ENCODE assay signal across 8 mouse cellular contexts in the genomic region with DNA sequence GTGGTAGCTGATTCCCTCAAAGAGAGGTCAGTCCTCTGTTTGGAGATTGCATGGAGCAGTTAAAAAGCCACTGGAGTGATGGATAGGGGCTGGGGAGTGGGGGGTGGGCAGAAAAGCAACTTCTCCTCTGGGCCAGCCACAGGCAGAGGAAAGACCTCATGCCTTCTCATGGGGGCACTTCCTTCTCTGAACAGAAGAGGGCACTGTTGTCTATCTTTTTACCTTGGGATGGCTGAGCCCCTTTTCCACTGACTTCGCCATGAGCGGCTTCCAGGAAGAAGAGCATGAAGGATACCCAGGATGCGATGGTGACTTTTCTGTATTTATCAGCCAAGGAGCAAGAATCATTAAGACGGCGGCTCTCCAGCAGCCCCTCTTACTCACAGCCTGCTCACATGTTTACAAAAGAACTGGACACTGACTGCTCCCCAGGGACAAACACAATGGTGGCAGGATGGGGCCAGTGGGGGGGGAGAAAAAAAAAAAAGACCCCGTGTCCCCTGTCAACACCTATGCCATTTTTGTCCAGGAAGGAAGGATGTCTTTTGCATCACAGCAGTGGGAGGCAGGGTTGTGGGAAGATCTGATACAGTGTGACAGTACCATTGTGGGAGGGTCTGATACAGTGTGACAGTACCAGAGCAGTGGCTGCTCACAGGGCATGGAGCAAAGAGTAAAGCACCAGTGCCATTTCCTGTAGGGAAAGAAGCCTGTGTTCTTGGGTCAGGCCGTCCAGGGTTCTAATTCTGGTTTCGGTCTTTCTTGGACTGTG. TPM values are rescaled to one million over a fixed set of nuclear protein-coding genes. Genes with fewer than 3 reads are reported as not detected.
DNase-seq lines count a peak whose midpoint lies in the region; ATAC-seq and TF ChIP-seq lines count a peak whose summit lies in the region.

No protein-coding gene starts in this region.

- H3K4me2 ChIP-seq in hindbrain, embryonic 15.5 days: peak overlapping the region; percentile 54

- DNase-seq in ZHBTc4 (ENCODE audit: low read depth, low spot score): peak; percentile 82
- peak; percentile 90 to 91 for DNase-seq in cerebellum, postnatal 10 days
- DNase-seq in frontal cortex, postnatal 25 days (ENCODE audit: low spot score in 2 of 2): peak; percentile 27 to 75
- DNase-seq in left cerebral cortex, adult 2 months (ENCODE audit: extremely low spot score in 1 of 2, low spot score in 2 of 2): peak; percentile 74 to 78
- DNase-seq in retina, postnatal 7 days (ENCODE audit: low read depth, low spot score): peak; percentile 76
- DNase-seq in urinary bladder, postnatal 4 days (ENCODE audit: low spot score in 2 of 2): peak; percentile 47 to 74

- H3K4me3 ChIP-seq in hindbrain, embryonic 15.5 days: peak overlapping the region; percentile 26
- peak overlapping the region; percentile 34 for H3K4me3 ChIP-seq in left cerebral cortex, adult 2 months
- H3K4me3 ChIP-seq in macrophage (ENCODE audit: inconsistent target): peak overlapping the region; percentile 21; the same call in 1 of the 2 replicates

- H3K27me3 ChIP-seq in hindbrain, embryonic 15.5 days: peaks cover 6% of the 10 kb centered on the region; the same call in 1 of the 2 replicates

- peaks cover 19% of the 10 kb centered on the region for H3K4me1 ChIP-seq in hindbrain, embryonic 15.5 days (replicated peaks)

- TF ChIP-seq CTCF in left cerebral cortex, adult 2 months (IDR thresholded peaks at IDR 0.05): peak; percentile 92

- 0 out of 2 replicates have a peak overlapping the region, but pooled peaks have one; percentile 30 for H3K9ac ChIP-seq in hindbrain, embryonic 15.5 days

- H3K27ac ChIP-seq in hindbrain, embryonic 15.5 days (replicated peaks): no peak overlapping the region
- H3K27ac ChIP-seq in left cerebral cortex, adult 2 months: peak overlapping the region; percentile 67
- H3K27ac ChIP-seq in macrophage: peak overlapping the region; percentile 70

- WGBS in hindbrain, embryonic 15.5 days: 8% methylated on average over 8 of the region's 8 CpGs
- WGBS in macrophage (ENCODE audit: missing documents): 8% methylated on average over 6 of the region's 8 CpGs

- intact Hi-C loops in left cerebral cortex, adult 2 months (cut with DNase I): loop anchor here (2.0 kb wide), 6 partner anchors 40 to 388 kb away; partner anchors contain the start of gene Nkiras2

- H3K9me3 ChIP-seq in hindbrain, embryonic 15.5 days: no peaks in the 10 kb centered on the region

- no peak; the same call in 1 of the 2 replicates for ATAC-seq in hindbrain, embryonic 15.5 days (ENCODE audit: low FRiP score, low read depth)

- peaks cover 6% of the 10 kb centered on the region; the same call in 1 of the 2 replicates for H3K79me2 ChIP-seq in macrophage (ENCODE audit: inconsistent target)

- H3K36me3 ChIP-seq in hindbrain, embryonic 15.5 days: no peaks in the 10 kb centered on the region
- H3K36me3 ChIP-seq in macrophage (ENCODE audit: inconsistent target): no peaks in the 10 kb centered on the region

RNA-seq across cellular contexts. Expression of gene Cnp, which starts 4.1 kb away (rescaled TPM):
- 60.1 and 61.3 TPM in 2 replicates for polyA plus RNA-seq in hindbrain, embryonic 15.5 days (2015; fragmentation: Nextera tagmentation; extraction: Ambion mirVana)
- total RNA-seq in left cerebral cortex, adult 2 months (2021): 100 to 1,000 TPM; 117 to 121 TPM
- total RNA-seq in macrophage (2018; cell fraction: chromatin; rRNA removed): 10 to 100 TPM in 5 of 26 experiments, 1 to 10 TPM in 19, under 1 TPM in 2; 0.87 to 13.2 (median 4.0) TPM
- total RNA-seq in macrophage (2018; cell fraction: cytosol; rRNA removed): 100 to 1,000 TPM in 1 of 26 experiments, 10 to 100 TPM in 25; 28.5 to 108 (median 51.6) TPM
- total RNA-seq in macrophage (2018; cell fraction: nucleus; rRNA removed): 10 to 100 TPM in 22 of 26 experiments, 1 to 10 TPM in 4; 6.2 to 65.2 (median 21.2) TPM
- 26.5 to 58.0 TPM (median 47.3 TPM) in 3 replicates for polyA plus RNA-seq in macrophage (2018)

RNA-seq across cellular contexts. Expression of gene Ttc25, which starts 25.2 kb away (rescaled TPM):
- 2.6 and 2.7 TPM in 2 replicates for polyA plus RNA-seq in hindbrain, embryonic 15.5 days (2015; fragmentation: Nextera tagmentation; extraction: Ambion mirVana)
- 1 to 10 TPM; 1.0 to 1.4 TPM for total RNA-seq in left cerebral cortex, adult 2 months (2021)
- 1 to 10 TPM in 4 of 26 experiments, under 1 TPM in 17, not detected in 5; 0.16 to 1.4 (median 0.55) TPM for total RNA-seq in macrophage (2018; cell fraction: chromatin; rRNA removed)
- total RNA-seq in macrophage (2018; cell fraction: cytosol; rRNA removed): under 1 TPM in 25 of 26 experiments, not detected in 1; 0.03 to 0.20 (median 0.10) TPM
- 1 to 10 TPM in 6 of 26 experiments, under 1 TPM in 18, not detected in 2; 0.28 to 1.4 (median 0.68) TPM for total RNA-seq in macrophage (2018; cell fraction: nucleus; rRNA removed)
- 0.11 to 0.12 TPM in 2 of 3 replicates, not detected in the other for polyA plus RNA-seq in macrophage (2018)

RNA-seq across cellular contexts. Expression of gene Acly, which starts 42.8 kb away (rescaled TPM):
- 228 and 230 TPM in 2 replicates for polyA plus RNA-seq in hindbrain, embryonic 15.5 days (2015; fragmentation: Nextera tagmentation; extraction: Ambion mirVana)
- total RNA-seq in left cerebral cortex, adult 2 months (2021): 100 to 1,000 TPM; 119 to 131 TPM
- 100 to 1,000 TPM in 17 of 26 experiments, 10 to 100 TPM in 9; 46.4 to 178 (median 118) TPM for total RNA-seq in macrophage (2018; cell fraction: chromatin; rRNA removed)
- total RNA-seq in macrophage (2018; cell fraction: cytosol; rRNA removed): 100 to 1,000 TPM in 7 of 26 experiments, 10 to 100 TPM in 19; 65.0 to 112 (median 90.5) TPM
- 100 to 1,000 TPM in 3 of 26 experiments, 10 to 100 TPM in 23; 46.9 to 156 (median 84.4) TPM for total RNA-seq in macrophage (2018; cell fraction: nucleus; rRNA removed)
- polyA plus RNA-seq in macrophage (2018): 70.4 to 111 TPM (median 89.5 TPM) in 3 replicates

RNA-seq across cellular contexts. Expression of gene Nkiras2, which starts 48.4 kb away (rescaled TPM):
- 96.2 and 104 TPM in 2 replicates for polyA plus RNA-seq in hindbrain, embryonic 15.5 days (2015; fragmentation: Nextera tagmentation; extraction: Ambion mirVana)
- 10 to 100 TPM; 13.2 to 13.6 TPM for total RNA-seq in left cerebral cortex, adult 2 months (2021)
- 10 to 100 TPM in 22 of 26 experiments, 1 to 10 TPM in 4; 4.4 to 64.4 (median 24.7) TPM for total RNA-seq in macrophage (2018; cell fraction: chromatin; rRNA removed)
- total RNA-seq in macrophage (2018; cell fraction: cytosol; rRNA removed): 10 to 100 TPM; 33.0 to 70.9 (median 60.9) TPM
- 10 to 100 TPM; 11.7 to 72.5 (median 38.1) TPM for total RNA-seq in macrophage (2018; cell fraction: nucleus; rRNA removed)
- polyA plus RNA-seq in macrophage (2018): 44.7 to 60.7 TPM (median 47.9 TPM) in 3 replicates

RNA-seq across cellular contexts. Expression of gene Dnajc7, which starts 49.4 kb away (rescaled TPM):
- polyA plus RNA-seq in hindbrain, embryonic 15.5 days (2015; fragmentation: Nextera tagmentation; extraction: Ambion mirVana): 278 and 296 TPM in 2 replicates
- 100 to 1,000 TPM; 248 to 263 TPM for total RNA-seq in left cerebral cortex, adult 2 months (2021)
- total RNA-seq in macrophage (2018; cell fraction: chromatin; rRNA removed): 100 to 1,000 TPM; 165 to 694 (median 511) TPM
- 100 to 1,000 TPM in 20 of 26 experiments, 10 to 100 TPM in 6; 82.7 to 154 (median 113) TPM for total RNA-seq in macrophage (2018; cell fraction: cytosol; rRNA removed)
- 100 to 1,000 TPM; 124 to 407 (median 282) TPM for total RNA-seq in macrophage (2018; cell fraction: nucleus; rRNA removed)
- 134 to 172 TPM (median 137 TPM) in 3 replicates for polyA plus RNA-seq in macrophage (2018)
